Mouse (Mus musculus) heart, adult 2 months (tissue): ENCODE data around the gene Olah.

ENCODE experiments used
- CTCF ChIP-seq: fragments of 200-600 bp; IDR thresholded peaks from 2 replicates; pipeline ENCODE4 v1.8.1; 2022; ENCODE audit warnings: antibody characterized with exemption, mild to moderate bottlenecking, moderate library complexity
- EP300 ChIP-seq: fragments of 200-500 bp; IDR thresholded peaks from 2 replicates; pipeline ENCODE4 v1.6.1; 2011; ENCODE audit warnings: low read depth, low read length, control low read depth; ENCODE audit not compliant: insufficient read depth
- POLR2A ChIP-seq: fragments of 200-500 bp; IDR thresholded peaks from 2 replicates; pipeline ENCODE4 v1.6.1; 2011; ENCODE audit warnings: mild to moderate bottlenecking, low read depth, low read length, control low read depth; ENCODE audit not compliant: insufficient read depth

DNA sequence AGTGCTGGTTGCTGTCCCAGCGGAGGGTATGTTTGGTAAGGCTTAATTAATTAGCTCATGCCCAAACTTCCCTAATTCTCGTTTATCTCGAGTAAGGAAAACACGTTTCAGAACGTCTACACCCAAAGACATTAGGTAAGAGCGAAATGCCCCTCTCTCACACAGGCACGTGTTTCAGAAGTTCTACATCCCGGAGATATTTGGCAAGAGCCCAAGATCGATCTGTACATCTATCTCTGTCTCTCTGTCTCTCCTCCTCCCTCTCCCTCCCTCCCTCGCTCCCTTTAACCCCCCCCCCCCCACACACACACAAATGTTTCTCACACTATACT lies 27.5 kb upstream of the Olah start:
- TF ChIP-seq POLR2A (no peak), EP300 (no peak), CTCF (no peak)
